Mouse (Mus musculus) myocyte (in vitro differentiated cells): ENCODE data around the gene Prpsap2.

ENCODE experiments used
- CEBPB ChIP-seq: IDR thresholded peaks from 2 replicates; pipeline ENCODE4 v1.6.1; 2011; ENCODE audit warnings: mild to moderate bottlenecking, moderate library complexity; ENCODE audit not compliant: poor library complexity, insufficient read depth, severe bottlenecking
- E2F4 ChIP-seq: IDR thresholded peaks from one replicate; pipeline ENCODE4 v1.6.1; 2011; ENCODE audit warnings: mild to moderate bottlenecking, control low read depth, moderate library complexity; ENCODE audit not compliant: insufficient read depth
- MAX ChIP-seq: IDR thresholded peaks from one replicate; pipeline ENCODE4 v1.6.1; 2011; ENCODE audit warnings: low read depth, mild to moderate bottlenecking, control low read depth
- MYOD1 ChIP-seq, 3 experiments: IDR thresholded peaks; one replicate each; pipeline ENCODE4 v1.6.1; 2011; ENCODE audit warnings: control low read depth in 2 of 3, low read depth in 2 of 3, mild to moderate bottlenecking in 2 of 3, moderate library complexity in 1 of 3; ENCODE audit not compliant: insufficient read length in 2 of 3, control insufficient read depth in 1 of 3
- MYOG ChIP-seq, 3 experiments: IDR thresholded peaks; one replicate each; pipeline ENCODE4 v1.6.1; 2011; ENCODE audit warnings: control low read depth in 2 of 3, low read depth in 2 of 3, mild to moderate bottlenecking in 2 of 3; ENCODE audit not compliant: insufficient read length in 2 of 3, control insufficient read depth in 1 of 3, insufficient read depth in 1 of 3
- POLR2A ChIP-seq: IDR thresholded peaks from one replicate; pipeline ENCODE4 v1.6.1; 2011; ENCODE audit warnings: low read depth, mild to moderate bottlenecking, control low read depth, moderate library complexity; ENCODE audit not compliant: insufficient read length
- POLR2AphosphoS2 ChIP-seq: IDR thresholded peaks from one replicate; pipeline ENCODE4 v1.6.1; 2011; ENCODE audit warnings: low read depth, control low read depth; ENCODE audit not compliant: insufficient read length
- REST ChIP-seq: IDR thresholded peaks from one replicate; pipeline ENCODE4 v1.6.1; 2011; ENCODE audit warnings: mild to moderate bottlenecking, control low read depth, moderate library complexity; ENCODE audit not compliant: insufficient read depth, insufficient read length
- SRF ChIP-seq: IDR thresholded peaks from one replicate; pipeline ENCODE4 v1.6.1; 2011; ENCODE audit warnings: low read depth; ENCODE audit not compliant: control insufficient read depth, insufficient read length
- TCF12 ChIP-seq: IDR thresholded peaks from one replicate; pipeline ENCODE4 v1.6.1; 2011; ENCODE audit warnings: mild to moderate bottlenecking, control low read depth; ENCODE audit not compliant: poor library complexity, insufficient read depth, severe bottlenecking
- TCF3 ChIP-seq: IDR thresholded peaks from one replicate; pipeline ENCODE4 v1.6.1; 2011; ENCODE audit warnings: low read depth, control low read depth; ENCODE audit not compliant: insufficient read length
- USF1 ChIP-seq: IDR thresholded peaks from one replicate; pipeline ENCODE4 v1.6.1; 2011; ENCODE audit warnings: low read depth, mild to moderate bottlenecking, control low read depth, moderate library complexity

DNA sequence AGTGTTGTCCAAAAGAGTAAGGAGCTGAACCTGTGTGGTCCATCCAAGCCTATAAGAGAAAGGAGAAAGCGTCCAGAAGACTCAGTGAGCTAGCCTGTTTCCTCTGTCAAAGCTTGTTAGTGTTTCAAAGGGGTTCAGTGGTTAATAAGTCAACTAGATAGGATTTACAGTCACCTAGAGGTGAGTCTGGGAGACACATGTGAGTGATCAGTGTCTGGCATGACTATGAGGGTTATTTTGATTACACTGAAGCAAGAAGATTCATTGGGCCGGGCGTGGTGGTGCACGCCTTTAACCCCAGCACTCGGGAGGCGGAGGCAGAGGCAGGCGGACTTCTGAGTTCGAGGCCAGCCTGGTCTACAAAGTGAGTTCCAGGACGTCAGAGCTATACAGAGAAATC is 16.1 kb downstream of the Prpsap2 start:
- TF ChIP-seq POLR2A (no peak), USF1 (no peak), CEBPB (no peak), POLR2AphosphoS2 (no peak), MYOG (IDR thresholded peaks at IDR 0.05; ENCODE audit: control insufficient read depth in 1 of 3, insufficient read depth in 1 of 3, insufficient read length in 2 of 3, low read depth in 2 of 3) (no peak), MAX (no peak), SRF (no peak), TCF12 (no peak), REST (no peak), TCF3 (no peak), E2F4 (no peak), MYOD1 (IDR thresholded peaks at IDR 0.05; ENCODE audit: control insufficient read depth in 1 of 3, insufficient read length in 2 of 3, low read depth in 2 of 3) (no peak)
